In the genomic region with DNA sequence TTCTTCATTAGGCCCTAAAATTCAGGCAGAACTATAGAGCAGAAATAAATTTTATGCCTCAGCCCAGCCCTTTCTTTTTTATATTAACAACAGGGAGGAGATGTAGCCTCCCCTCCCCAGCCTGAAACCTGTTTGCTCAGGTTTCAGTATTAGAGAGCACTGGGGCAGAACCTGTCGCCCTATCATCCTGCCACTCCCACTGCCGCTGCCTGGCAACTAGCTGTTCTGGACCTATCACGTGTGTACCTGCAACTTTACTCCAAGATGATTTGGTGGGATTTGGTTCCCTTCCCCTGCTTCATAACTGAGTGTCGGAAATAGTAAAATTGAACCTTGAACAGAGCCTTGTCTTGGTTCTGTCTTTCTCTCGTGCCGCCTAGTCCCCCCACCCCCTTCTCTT, we compare ENCODE assay signal across 21 mouse cellular contexts. TPM values are rescaled to one million over a fixed set of nuclear protein-coding genes. Genes with fewer than 3 reads are reported as not detected.
"Had no signal": no experiment of that assay in that cellular context is flagged by ENCODE, and none has a peak within 500 bp of the region (broad histone marks: within the 10 kb centered on the region; RNA-seq: fewer than 3 reads in every experiment).

No protein-coding gene starts in this region.

RNA-seq across cellular contexts. Expression of gene Mup18, which starts 40.4 kb away (rescaled TPM):
- polyA plus RNA-seq: forebrain, embryonic 16.5 days; frontal cortex, adult 2 months; heart, adult 2 months; heart, embryonic 11.5 days; heart, embryonic 13.5 days; heart, embryonic 15.5 days; heart, postnatal 0 days; hindbrain, embryonic 11.5 days; hindbrain, embryonic 13.5 days; hindbrain, embryonic 15.5 days; hindbrain, postnatal 0 days; intestine, embryonic 14.5 days; intestine, embryonic 16.5 days; kidney, embryonic 14.5 days; kidney, embryonic 16.5 days; large intestine, adult 2 months; limb, embryonic 11.5 days; limb, embryonic 13.5 days; liver, embryonic 12.5 days; liver, embryonic 14.5 days; liver, embryonic 16.5 days had no signal
